Mouse (Mus musculus) thymus, adult 2 months (tissue): ENCODE data around the gene Hist1h2be.
"Not testable (repeated sequence)": the region's sequence is repeated elsewhere in the genome, so short reads cannot be mapped to it uniquely, and the experiment has no call there.

Source experiments
- CTCF ChIP-seq: fragments of 200-500 bp; IDR thresholded peaks from 2 replicates; pipeline ENCODE4 v1.5.1; 2012; ENCODE audit warnings: mild to moderate bottlenecking, control low read depth, low read length, moderate library complexity, borderline replicate concordance; ENCODE audit not compliant: control insufficient read depth, poor library complexity, insufficient read depth; ENCODE audit errors: extremely low read depth
- POLR2A ChIP-seq: fragments of 200-500 bp; IDR thresholded peaks from 2 replicates; pipeline ENCODE4 v1.6.1; 2012; ENCODE audit warnings: mild to moderate bottlenecking, low read length, control low read depth, moderate library complexity; ENCODE audit not compliant: control insufficient read depth, poor library complexity, insufficient read depth; ENCODE audit errors: extremely low read depth

- TF ChIP-seq CTCF, POLR2A: not testable (repeated sequence)
Measured at GRCm38 (mm10) chr13:23560699-23561098, 60.2 kb downstream of the Hist1h2be start.
